Mouse (Mus musculus) CH12.LX (cell line): ENCODE measurements at regions not wholly inside any gene's neighbourhood (a gene's known extent, or its start where the extent isn't known, plus 50 kb on each side); places are given as distances from the start of the nearest gene placed in this dataset.

Source experiments
- DNase-seq: peaks from one replicate; pipeline ENCODE4 v3.0.0-alpha.2; 2013; ENCODE audit errors: extremely low read depth
- H3K27ac ChIP-seq: 2 replicates; pipeline ENCODE4 v1.5.1; 2012; ENCODE audit warnings: low read depth, mild to moderate bottlenecking, control low read depth, moderate library complexity; ENCODE audit not compliant: insufficient read depth
- H3K27me3 ChIP-seq: replicated peaks from 2 replicates; pipeline ENCODE3; 2012; ENCODE audit warnings: inconsistent platforms
- H3K36me3 ChIP-seq, 2 experiments: replicated peaks in 1 of 2; 2 replicates each; pipeline versions ENCODE3 to v1.6.1; 2012; ENCODE audit warnings: inconsistent platforms in 1 of 2, low read length in 1 of 2, mild to moderate bottlenecking in 1 of 2, mixed read lengths in 1 of 2, moderate library complexity in 1 of 2; ENCODE audit not compliant: control insufficient read depth in 1 of 2, insufficient read depth in 1 of 2
- H3K4me1 ChIP-seq, 2 experiments: 2 replicates each; pipeline ENCODE4 v1.6.1; 2012; ENCODE audit warnings: inconsistent platforms in 1 of 2, moderate library complexity in 1 of 2; ENCODE audit not compliant: insufficient read depth in 2 of 2, control insufficient read depth in 1 of 2
- H3K4me2 ChIP-seq: 2 replicates; pipeline ENCODE4 v1.6.1; 2012; ENCODE audit warnings: low read depth, mild to moderate bottlenecking, control low read depth; ENCODE audit not compliant: poor library complexity, insufficient read depth, severe bottlenecking
- H3K4me3 ChIP-seq, 3 experiments: fragments of 150-350 bp in 1 of 3; sonication (generic) in 1 of 3; replicated peaks in 1 of 3; 2 replicates each; pipeline versions ENCODE3 to v1.5.1; 2011 to 2012; ENCODE audit warnings: low read depth in 2 of 3, low read length in 2 of 3, mild to moderate bottlenecking in 2 of 3, moderate library complexity in 2 of 3, control low read depth in 1 of 3, improper control_type of control experiment in 1 of 3, inconsistent platforms in 1 of 3, mixed read lengths in 1 of 3; ENCODE audit not compliant: poor library complexity in 1 of 3
- H3K79me2 ChIP-seq: replicated peaks from 2 replicates; pipeline ENCODE4 v1.6.1; 2012; ENCODE audit warnings: mild to moderate bottlenecking, moderate library complexity; ENCODE audit not compliant: control insufficient read depth, poor library complexity, insufficient read depth, severe bottlenecking; ENCODE audit errors: extremely low read depth
- H3K9ac ChIP-seq: 2 replicates; pipeline ENCODE4 v1.6.1; 2012; ENCODE audit warnings: low read depth, mild to moderate bottlenecking, control low read depth, moderate library complexity; ENCODE audit not compliant: insufficient read depth
- H3K9me3 ChIP-seq: replicated peaks from 2 replicates; pipeline ENCODE3; 2012; ENCODE audit warnings: low read length, inconsistent platforms, mixed read lengths
- BHLHE40 ChIP-seq: IDR thresholded peaks from 2 replicates; pipeline ENCODE4 v1.6.1; 2011; ENCODE audit warnings: mild to moderate bottlenecking, low read depth, low read length, improper control_type of control experiment
- CHD2 ChIP-seq: IDR thresholded peaks from 2 replicates; pipeline ENCODE4 v1.6.1; 2011; ENCODE audit warnings: low read length, improper control_type of control experiment
- EP300 ChIP-seq: IDR thresholded peaks from 2 replicates; pipeline ENCODE4 v1.6.1; 2011; ENCODE audit warnings: low read length, improper control_type of control experiment
- ETS1 ChIP-seq: conservative IDR thresholded peaks from 2 replicates; pipeline ENCODE4 v1.6.1; 2012; ENCODE audit warnings: low read depth, mild to moderate bottlenecking, inconsistent platforms, low read length, improper control_type of control experiment, moderate library complexity
- GABPA ChIP-seq: IDR thresholded peaks from 2 replicates; pipeline ENCODE4 v1.6.1; 2012; ENCODE audit warnings: low read depth, low read length, improper control_type of control experiment, inconsistent platforms; ENCODE audit not compliant: insufficient replicate concordance
- KAT2A ChIP-seq: IDR thresholded peaks from 2 replicates; pipeline ENCODE4 v1.6.1; 2012; ENCODE audit warnings: low read length, improper control_type of control experiment, inconsistent platforms; ENCODE audit not compliant: insufficient replicate concordance
- MAFK ChIP-seq: IDR thresholded peaks from 2 replicates; pipeline ENCODE4 v1.6.1; 2011; ENCODE audit warnings: low read length, improper control_type of control experiment; ENCODE audit not compliant: insufficient replicate concordance
- MAX ChIP-seq: IDR thresholded peaks from 2 replicates; pipeline ENCODE4 v1.6.1; 2011; ENCODE audit warnings: low read length, improper control_type of control experiment
- MYC ChIP-seq: IDR thresholded peaks from 2 replicates; pipeline ENCODE4 v1.6.1; 2011; ENCODE audit warnings: low read depth, mild to moderate bottlenecking, improper control_type of control experiment, low read length
- NRF1 ChIP-seq: IDR thresholded peaks from 2 replicates; pipeline ENCODE4 v1.6.1; 2014; ENCODE audit warnings: low read depth, mild to moderate bottlenecking, inconsistent platforms, low read length, improper control_type of control experiment, moderate library complexity
- PAX5 ChIP-seq: IDR thresholded peaks from 2 replicates; pipeline ENCODE4 v1.6.1; 2012; ENCODE audit warnings: low read length, inconsistent platforms, mixed read lengths
- POLR2A ChIP-seq: IDR thresholded peaks from 2 replicates; pipeline ENCODE4 v1.6.1; 2011; ENCODE audit warnings: low read depth, mild to moderate bottlenecking, improper control_type of control experiment, low read length
- POLR2AphosphoS2 ChIP-seq: IDR thresholded peaks from 2 replicates; pipeline ENCODE4 v1.6.1; 2011; ENCODE audit warnings: low read depth, low read length, improper control_type of control experiment
- TBP ChIP-seq: conservative IDR thresholded peaks from 2 replicates; pipeline ENCODE4 v1.6.1; 2011; ENCODE audit warnings: low read depth, low read length, improper control_type of control experiment
- TCF12 ChIP-seq: IDR thresholded peaks from 2 replicates; pipeline ENCODE4 v1.6.1; 2014; ENCODE audit warnings: low read depth, mild to moderate bottlenecking, inconsistent platforms, low read length, improper control_type of control experiment
- UBTF ChIP-seq: IDR thresholded peaks from 2 replicates; pipeline ENCODE4 v1.6.1; 2012; ENCODE audit warnings: low read depth, mild to moderate bottlenecking, inconsistent platforms, low read length, improper control_type of control experiment, moderate library complexity
- ZNF384 ChIP-seq: IDR thresholded peaks from 2 replicates; pipeline ENCODE4 v1.6.1; 2012; ENCODE audit warnings: low read depth, low read length, improper control_type of control experiment, inconsistent platforms
- dilution Hi-C: fragments of 300-500 bp; cut with MboI; formaldehyde crosslinking; loops from 2 replicates; pipeline ENCODE4 v1.14.3; 2020; ENCODE audit warnings: low sequenced_read_pairs; ENCODE audit not compliant: extremely low pct_unique_long_range_greater_than_20kb, extremely low pct_ligation_motif_present
- in situ Hi-C: fragments of 300-500 bp; cut with MboI; formaldehyde crosslinking; loops from 3 replicates; pipeline ENCODE4 v1.14.3; 2019; ENCODE audit warnings: low sequenced_read_pairs, low pct_ligation_motif_present, low pct_unique_long_range_greater_than_20kb, mixed read lengths

DNA sequence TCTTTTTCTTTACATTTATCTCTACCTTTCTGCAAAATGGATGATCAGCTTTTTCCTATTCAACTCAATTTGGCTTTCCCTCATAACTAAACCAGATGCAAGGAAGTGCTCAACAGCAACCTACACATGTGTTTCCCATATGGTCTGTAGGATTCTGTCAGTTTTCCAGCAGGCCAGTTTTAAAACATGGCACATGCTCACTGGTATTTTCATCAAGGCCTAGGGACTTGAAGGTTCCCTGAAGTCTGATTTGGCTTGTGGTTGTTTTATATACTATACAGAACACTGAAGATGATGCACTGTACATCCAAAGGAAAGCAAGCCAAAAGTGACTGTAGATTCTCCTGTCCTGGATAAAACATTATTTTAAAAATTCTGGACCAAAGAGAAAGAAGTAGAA is 374.3 kb downstream of the Rfpl4b start:
- Histone ChIP-seq H3K4me1 (peaks cover 0 to 3% of the 10 kb centered on the region in 2 experiments; a peak in 2 of 4 replicates), H3K27me3 (no peaks in the 10 kb centered on the region), H3K4me3 (no peak overlapping the region), H3K9ac (no peak overlapping the region), H3K9me3 (no peaks in the 10 kb centered on the region), H3K27ac (no peak overlapping the region), H3K36me3 (no peaks in the 10 kb centered on the region), H3K79me2 (no peaks in the 10 kb centered on the region), H3K4me2 (no peak overlapping the region)
- in situ Hi-C loops = no loop called here
- dilution Hi-C loops = no loop called here
- DNase-seq = no peak
- TF ChIP-seq KAT2A = no peak
- no peak for TF ChIP-seq PAX5
- no peak for TF ChIP-seq CHD2
- TF ChIP-seq POLR2A = no peak
- TF ChIP-seq BHLHE40 = no peak
- TF ChIP-seq ETS1 = no peak
- TF ChIP-seq NRF1 = no peak
- TF ChIP-seq MYC = no peak
- TF ChIP-seq TBP = no peak

DNA sequence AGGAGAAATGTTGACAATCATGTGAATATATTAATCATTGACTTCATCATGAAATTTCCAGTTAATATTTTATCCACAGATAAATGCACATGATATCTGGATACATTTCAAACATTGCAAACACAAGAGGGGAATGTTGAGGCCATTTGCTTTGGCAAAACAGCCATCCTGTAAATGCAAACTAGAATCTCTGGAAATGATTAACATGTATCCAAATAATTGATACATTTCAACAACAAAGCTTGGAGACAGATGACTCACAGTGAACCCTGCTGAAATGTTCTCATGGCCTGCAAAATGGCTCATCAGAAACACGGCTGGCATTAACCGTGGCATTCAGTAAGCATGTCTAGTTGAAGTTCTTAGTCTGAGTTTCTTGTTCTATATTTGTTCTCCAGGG is 382.3 kb downstream of the Rfpl4b start:
- Histone ChIP-seq H3K4me3 (no peak overlapping the region), H3K9ac (no peak overlapping the region), H3K27ac (no peak overlapping the region), H3K9me3 (no peaks in the 10 kb centered on the region), H3K27me3 (no peaks in the 10 kb centered on the region), H3K4me2 (no peak overlapping the region), H3K4me1 (no peaks in the 10 kb centered on the region), H3K36me3 (no peaks in the 10 kb centered on the region), H3K79me2 (no peaks in the 10 kb centered on the region)
- TF ChIP-seq ZNF384 = no peak
- no peak for TF ChIP-seq MAFK
- no peak for TF ChIP-seq KAT2A
- dilution Hi-C loops = no loop called here
- in situ Hi-C loops = no loop called here
- DNase-seq = no peak

DNA sequence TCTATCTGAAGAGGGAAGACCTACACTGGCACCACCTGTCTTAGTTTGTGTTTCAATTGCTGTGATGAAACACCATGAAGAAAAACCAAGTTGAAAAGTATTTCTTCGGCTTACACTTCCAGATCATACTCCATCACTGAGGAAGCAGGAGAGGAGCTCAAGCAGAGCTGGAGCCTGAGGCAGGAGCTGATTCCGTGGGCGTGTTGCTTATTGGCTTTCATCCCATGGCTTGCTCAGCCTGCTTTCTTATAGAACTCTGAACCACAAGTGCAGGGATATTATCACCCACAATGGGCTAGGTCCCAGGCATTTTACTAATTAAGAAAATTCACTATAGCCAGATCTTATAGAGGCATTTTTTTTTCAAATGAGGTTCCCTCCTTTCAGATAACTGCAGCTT is 384.7 kb downstream of the Rfpl4b start:
- in situ Hi-C loops (no loop called here), dilution Hi-C loops (no loop called here)
- Histone ChIP-seq H3K9me3 (no peaks in the 10 kb centered on the region), H3K4me1 (no peaks in the 10 kb centered on the region), H3K79me2 (no peaks in the 10 kb centered on the region), H3K4me3 (no peak overlapping the region), H3K9ac (no peak overlapping the region), H3K27me3 (no peaks in the 10 kb centered on the region), H3K36me3 (no peaks in the 10 kb centered on the region), H3K27ac (no peak overlapping the region), H3K4me2 (no peak overlapping the region)
- no peak for DNase-seq
- TF ChIP-seq UBTF = no peak
- TF ChIP-seq CHD2 = no peak
- no peak for TF ChIP-seq POLR2AphosphoS2
- TF ChIP-seq POLR2A = no peak
- TF ChIP-seq MAX = no peak
- TF ChIP-seq EP300 = no peak
- TF ChIP-seq GABPA = no peak
- no peak for TF ChIP-seq PAX5
- no peak for TF ChIP-seq TCF12
